Mouse (Mus musculus) v-Abl transformed pro-B cells (cell line): ENCODE data around the gene Tmem200b.

Source experiments
- in situ Hi-C, 2 experiments: fragments of 400-800 bp; cut with MboI; formaldehyde crosslinking; loops; one replicate each; pipeline ENCODE4 v1.15.1; 2025; ENCODE audit not compliant: unreplicated experiment in 2 of 2

Tmem200b gene

DNA sequence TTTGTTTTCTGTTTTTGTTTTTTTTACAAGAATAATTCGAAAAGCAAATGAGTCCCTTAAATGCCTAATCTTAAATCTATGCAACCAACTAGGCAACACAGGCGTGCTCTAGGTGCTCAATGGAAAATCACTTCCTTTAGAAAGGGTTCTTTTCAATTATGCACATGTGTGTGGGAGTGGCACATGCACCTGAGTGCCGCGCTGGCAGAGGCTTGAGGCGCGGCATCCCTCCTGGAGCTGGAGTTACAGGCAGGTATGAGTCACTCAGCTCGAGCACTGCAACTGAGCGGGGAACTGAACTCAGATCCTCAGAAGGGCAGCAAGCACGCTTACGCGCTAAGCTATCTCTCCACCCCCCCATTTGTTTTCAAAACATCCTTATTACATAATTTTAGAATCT, 26.3 kb downstream of the Tmem200b start:
- in situ Hi-C loops = no loop called here

DNA sequence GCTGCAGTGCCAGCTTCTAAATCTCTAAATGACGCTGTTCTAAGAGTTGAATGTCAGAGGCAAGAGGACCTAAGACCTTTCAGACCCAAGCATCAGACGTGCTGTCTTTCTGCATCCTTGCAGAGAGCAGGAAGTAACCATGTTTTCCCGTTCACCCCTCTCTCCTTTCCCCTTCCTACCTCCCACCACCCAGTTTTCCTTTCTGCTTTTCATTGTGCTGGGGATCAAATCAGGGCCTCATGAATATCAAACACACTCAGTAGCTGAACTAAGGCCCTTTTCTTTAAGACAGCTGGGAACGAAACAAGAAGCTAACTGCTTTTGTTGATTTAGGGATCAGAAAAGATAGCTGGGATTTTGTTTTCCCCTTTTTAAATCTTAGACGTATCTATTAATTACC, 28.3 kb downstream of the Tmem200b start:
- in situ Hi-C loops = loop anchor here in 1 of 2 experiments (25.0 kb wide), 1 partner anchor 988 kb away; no protein-coding TSS in a partner anchor

DNA sequence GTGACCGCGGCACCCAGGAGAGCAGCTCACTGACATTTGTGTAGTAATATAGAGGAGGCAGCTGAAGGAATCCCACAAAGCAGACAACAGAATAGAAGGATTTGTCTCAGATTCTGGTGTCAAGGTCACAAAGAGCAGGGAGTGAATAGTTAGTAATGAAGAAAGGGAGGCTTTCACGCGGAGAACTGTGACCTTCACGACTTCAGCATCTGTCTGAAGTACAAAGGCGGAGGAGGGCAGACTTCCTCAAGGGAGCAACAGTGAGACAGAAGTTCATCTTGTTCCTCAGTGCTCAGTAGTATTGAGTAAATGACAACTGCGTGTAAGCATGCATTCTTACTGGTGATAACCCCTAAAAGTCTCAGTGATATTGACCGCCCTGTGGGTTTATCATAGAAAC, 29.1 kb downstream of the Tmem200b start:
- in situ Hi-C loops = loop anchor here in 1 of 2 experiments (25.0 kb wide), 1 partner anchor 988 kb away; no protein-coding TSS in a partner anchor

DNA sequence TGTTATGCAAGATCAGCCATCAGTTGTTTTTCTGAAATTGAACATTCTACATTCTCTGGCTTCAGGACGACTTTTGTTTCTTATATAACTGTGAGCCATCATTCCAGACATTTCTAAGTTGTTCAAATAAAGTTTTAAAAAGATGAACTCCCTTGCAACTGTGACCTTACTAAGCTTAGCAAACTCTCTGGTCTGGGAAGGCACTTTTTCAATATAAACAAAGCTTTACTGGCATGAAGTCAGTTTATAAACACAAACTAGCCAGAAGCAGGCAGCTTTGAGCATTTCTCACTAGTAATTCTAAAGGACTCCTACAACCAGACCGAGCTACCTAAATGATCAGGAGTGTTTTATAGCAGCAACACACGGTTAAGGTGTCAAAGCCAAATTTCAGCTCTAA, 35.6 kb downstream of the Tmem200b start:
- in situ Hi-C loops = loop anchor here in 1 of 2 experiments (25.0 kb wide), 1 partner anchor 995 kb away; no protein-coding TSS in a partner anchor

DNA sequence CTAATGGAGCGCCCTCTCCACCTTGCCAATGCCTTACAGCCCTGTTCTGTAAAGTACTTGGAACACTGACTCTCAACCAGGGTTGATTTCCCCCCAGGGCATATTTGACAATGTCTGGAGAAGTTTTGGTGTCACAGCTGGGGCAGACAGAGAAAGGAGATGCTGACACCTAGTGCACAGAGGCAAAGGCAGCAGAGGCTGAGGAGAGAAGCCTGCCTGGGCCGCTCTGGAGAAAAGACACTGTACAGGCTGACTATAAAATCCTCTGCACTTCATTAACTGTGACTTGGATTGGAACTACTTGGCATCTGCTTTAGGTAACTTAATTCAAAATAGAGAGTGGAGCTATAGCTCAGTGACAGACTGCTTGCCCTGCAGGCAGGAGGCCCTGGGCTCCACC, 47.3 kb downstream of the Tmem200b start:
- in situ Hi-C loops = loop anchor here (5.0 to 25.0 kb wide), 2 partner anchors 42 to 1007 kb away; no protein-coding TSS in a partner anchor

DNA sequence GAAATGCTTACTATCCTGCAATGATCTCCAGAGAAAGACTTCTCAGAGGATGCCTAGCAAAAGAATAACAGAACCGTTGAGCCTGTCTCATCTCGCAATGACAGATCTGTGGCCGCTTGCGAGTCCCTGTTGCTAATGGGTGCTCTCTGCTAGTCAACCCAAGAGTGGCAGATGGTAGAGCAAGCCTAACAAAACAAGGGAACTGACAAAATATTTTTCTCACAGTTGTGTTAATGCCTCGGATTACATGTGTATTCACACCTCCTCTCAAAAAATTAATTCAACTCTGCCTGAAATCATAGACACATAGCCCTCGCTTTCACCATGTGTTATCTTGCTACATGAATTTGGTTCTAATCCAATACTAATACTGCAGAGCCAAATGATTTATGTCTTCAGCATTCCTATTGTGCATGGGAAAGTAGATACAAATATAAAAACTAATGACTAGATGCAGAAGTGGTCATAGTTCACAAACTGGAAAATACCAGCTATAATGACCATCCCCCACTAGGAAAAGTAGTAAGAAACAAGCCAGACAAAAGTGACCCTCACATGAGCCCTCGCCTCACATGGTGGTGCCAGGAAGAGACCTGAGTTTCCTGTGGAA, 48.8 kb downstream of the Tmem200b start:
- in situ Hi-C loops = loop anchor here (5.0 to 25.0 kb wide), 3 partner anchors 112 to 1008 kb away; no protein-coding TSS in a partner anchor
